Mouse (Mus musculus) cerebellum, adult 18-20 months (tissue): ENCODE data around the gene Snrk.
"Not testable (repeated sequence)": the region's sequence is repeated elsewhere in the genome, so short reads cannot be mapped to it uniquely, and the experiment has no call there.

Experiments used
- DNase-seq, 2 experiments: peaks; one replicate each; pipeline ENCODE4 v3.0.0; 2021

Gene Snrk

DNA sequence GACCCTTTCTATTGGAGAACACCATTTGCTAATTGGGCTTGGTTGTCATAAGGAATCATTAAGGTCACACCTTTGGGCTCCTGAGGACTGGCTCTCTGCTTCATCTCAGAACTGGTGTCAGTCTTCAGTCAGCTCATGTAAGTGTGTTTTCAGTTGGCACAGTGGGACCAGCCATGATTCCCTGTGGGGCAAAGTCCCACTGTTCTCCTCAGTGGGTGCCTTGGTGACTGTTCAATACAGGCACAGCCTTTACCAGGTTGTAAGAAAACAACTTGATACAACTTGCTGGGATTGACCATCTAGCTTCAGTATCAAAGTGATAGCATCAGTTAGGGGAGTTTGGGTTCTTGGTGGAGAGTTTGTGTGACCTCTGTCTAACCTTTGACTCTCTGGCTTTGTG, 28.6 kb downstream of the Snrk start:
- peak in 1 of 2 experiments; percentile 10 for DNase-seq

DNA sequence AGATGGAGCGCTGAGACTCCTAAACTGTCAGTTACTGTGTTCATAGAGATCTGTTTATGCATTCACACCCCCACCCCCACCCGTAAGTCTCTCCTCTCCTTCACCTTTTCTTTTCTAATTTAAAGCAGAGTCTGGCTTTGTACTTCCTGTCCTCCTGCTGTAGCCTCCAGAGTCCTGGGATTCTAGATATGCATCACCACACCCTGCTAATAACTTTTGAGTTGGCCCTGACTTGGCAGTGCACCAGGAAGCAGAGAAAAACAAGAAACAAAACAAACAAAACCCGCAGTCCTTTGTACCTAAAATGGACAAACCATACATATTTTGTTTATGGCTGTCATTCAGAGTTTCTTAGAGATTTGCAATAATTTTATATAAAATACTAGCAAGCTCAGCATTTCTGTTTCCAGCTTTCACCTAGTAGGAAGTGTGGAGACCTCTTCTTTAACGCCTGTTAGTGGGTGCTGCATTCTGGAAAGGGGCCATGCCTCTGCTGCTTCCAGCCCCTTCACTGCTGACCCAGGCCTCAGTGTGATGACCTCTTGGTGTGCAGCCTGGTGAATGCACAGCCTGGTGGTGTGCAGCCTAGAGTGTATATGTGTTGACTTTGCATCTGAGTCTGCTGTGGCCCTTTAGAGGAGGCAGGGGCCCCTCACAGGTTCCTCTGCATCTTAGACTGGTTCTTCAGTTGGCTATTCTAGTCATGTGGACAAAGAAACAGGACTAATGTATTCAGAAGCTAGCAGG, 29.2 kb downstream of the Snrk start:
- peak in 1 of 2 experiments; percentile 9 for DNase-seq

DNA sequence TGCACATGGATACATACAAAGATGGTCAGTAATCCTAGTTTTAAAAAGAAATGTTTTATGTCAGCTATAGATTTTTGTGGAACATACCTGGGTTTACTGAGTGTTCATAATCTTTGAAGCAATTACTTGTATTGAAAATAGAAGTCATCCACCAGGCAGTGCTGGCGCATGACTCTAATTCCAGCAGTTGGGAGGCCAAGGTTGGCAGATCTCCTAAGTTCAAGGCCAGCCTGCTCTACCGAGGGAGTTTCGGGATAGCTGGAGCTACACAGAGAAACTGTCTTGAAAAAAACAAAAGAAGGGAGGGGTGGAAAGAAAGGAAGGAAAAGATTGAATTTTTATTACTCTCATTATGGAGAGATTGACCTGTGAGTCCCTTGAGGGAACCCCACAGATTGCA, 31.3 kb downstream of the Snrk start:
- peak in 1 of 2 experiments; percentile 39 for DNase-seq

DNA sequence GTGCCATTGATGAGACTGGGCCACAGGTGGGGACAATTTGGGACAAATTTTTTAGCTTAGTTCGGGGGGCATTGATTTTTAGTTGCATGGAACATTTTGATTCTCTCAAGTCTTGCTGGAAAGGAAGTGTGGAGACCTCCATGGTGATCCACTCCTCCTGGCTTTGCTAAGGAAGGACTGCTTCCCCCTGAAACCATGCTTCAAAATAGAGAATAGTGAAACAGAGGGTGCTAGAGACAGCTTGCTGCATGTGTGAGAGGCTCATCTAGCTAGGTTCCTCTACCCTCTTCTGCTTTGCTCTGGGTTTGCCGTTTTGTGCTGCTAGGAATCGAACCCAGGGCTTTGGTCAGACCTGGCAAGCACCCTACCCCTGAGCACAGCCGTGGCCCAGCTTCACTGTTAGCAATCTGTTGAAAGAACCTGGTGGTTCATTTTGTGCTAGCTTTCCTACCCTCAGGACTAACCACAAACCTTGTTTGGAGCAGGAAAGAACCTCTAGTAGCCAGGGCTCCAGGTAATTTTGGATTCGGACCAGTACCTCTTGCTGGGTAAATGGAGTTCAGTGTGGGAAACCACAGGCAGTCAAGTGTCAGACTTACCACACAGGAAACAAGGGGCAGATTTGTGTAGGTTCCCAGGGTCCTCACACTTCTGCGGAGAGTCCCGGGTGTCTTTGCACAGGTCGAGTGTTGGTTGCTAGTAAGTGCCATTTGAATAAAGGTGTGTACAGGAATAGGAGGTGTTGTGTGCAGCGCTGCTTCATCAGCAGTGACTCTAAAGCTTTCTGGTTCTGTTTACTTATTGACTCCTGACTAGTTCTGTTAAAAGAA, 33.1 kb downstream of the Snrk start:
- peak in 1 of 2 experiments; percentile 32 for DNase-seq

DNA sequence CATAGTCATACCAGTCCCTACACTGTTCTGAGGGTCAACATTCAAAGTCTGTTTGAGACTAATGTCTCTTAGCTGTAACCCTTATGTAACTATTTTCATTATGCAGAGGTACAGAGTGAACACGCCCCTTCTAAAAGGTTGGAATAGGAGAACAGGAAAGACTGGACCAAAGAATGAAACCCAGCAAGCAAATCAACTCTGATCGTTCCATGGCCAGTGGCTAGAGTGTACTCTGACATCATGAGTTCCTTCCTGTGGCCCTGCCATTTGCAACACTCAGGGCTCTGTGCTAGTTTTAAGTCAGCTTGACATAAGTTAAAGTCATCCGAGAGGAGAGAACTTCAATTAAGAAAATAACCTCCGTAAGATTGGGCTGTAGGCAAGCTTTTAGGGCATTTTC, 35.0 kb downstream of the Snrk start:
- peak in 1 of 2 experiments; percentile 1 for DNase-seq

DNA sequence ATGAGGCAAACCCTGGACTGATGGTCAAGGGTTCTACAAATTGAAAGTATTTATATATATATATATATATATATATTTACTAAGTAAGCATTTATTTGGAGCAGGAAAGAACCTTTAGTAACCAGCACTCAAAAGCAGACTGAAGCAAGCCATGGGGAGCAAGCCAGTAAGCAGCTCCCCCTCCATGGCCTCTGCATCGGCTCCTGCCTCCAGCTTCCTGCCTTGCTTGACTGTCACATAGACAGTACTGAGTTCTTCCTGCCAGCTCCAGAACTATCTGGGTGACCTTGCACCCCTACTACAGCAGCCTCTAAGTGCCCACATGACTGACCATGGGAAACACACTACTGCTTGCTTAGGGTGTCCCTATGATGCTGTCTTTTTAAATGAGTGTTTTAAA, 35.4 kb downstream of the Snrk start:
- peak in 1 of 2 experiments; percentile 10 for DNase-seq

DNA sequence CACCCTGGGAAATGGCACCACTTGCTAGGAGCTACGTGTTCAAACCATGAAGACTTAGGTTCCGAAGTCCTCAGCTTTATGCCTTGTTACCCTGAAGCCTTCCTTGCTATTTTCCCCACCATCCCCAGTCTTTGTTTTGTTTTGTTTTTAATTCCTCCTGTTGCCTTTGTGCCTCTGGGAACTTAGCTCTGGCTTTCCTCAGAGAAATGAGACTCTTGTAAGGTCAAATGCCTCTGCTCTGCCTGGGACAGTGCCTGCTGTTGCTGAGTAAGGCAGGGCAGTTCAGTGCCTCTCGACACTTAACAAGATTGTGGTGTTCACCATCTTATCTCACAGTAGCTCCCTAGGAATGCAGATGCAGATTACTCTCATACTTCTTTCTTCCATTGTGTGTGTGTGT, 36.4 kb downstream of the Snrk start:
- DNase-seq, result peak in 1 of 2 experiments; percentile 9

DNA sequence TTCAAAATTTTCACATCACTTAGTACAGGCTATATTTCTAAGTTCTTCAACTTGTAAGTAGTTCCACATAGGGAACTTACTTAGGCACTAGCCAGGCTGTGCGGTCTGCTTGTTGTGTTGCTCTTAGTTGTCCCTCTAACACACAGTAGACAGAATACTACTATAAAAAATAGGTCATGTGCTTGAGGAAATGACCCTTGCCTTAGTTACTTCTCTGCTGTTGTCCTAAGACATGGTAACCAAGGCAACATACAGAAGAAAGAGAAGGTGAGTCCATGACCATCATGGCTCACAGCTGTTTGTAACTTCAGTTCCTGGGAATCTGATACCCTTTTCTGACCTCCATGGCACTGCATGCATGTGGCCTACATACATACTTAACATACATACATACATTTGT, 38.1 kb downstream of the Snrk start:
- DNase-seq, result peak in 1 of 2 experiments; percentile 0

DNA sequence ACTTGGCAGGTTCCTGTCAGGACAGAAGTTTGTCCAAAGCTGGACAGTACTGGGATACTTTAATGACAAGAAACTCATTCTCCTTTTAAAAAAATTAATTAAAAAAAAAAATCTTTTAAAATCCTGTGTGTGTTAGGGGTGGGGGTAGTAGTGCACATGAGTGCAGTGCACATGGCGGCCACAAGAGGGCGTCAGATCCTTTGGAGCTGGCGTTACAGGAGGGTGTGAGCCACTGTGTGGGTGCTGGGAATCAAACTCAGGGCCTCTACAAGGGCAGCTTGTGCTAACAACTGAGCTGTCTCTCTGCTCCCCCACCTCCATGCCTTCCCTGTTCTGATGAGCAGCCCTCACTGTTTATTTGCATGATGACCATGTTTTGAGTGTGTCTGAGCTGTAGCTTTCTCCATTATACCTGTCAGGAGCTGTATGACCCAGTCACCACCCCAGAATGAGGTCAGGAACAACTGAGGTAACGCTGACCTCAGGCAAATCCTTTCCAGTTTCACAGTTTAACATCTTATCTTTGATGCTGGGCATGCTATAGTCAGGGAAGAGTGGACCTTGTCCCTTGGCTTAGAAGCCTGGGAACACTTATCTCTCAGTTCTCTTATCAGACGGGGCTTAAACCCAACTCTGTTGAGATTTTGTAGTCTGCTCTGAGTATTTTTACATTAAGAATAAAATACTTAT, 39.5 kb downstream of the Snrk start:
- peak in 1 of 2 experiments; percentile 16 for DNase-seq

DNA sequence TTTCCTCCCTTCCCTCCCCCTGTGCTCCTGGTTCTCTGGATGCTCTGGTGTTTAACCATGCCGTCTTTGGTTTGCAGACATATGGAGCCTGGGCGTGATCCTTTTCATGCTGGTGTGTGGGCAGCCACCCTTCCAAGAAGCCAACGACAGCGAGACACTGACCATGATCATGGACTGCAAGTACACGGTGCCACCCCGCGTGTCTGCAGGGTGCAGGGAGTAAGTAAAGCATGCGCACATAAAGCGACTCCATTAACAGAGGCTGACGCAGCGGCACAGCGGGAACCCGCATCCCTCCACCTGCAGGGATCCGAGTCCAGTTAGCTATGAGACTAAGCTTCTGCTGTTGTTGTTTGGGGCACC, 40.0 kb downstream of the Snrk start:
- DNase-seq, result peak; percentile 48 to 55

DNA sequence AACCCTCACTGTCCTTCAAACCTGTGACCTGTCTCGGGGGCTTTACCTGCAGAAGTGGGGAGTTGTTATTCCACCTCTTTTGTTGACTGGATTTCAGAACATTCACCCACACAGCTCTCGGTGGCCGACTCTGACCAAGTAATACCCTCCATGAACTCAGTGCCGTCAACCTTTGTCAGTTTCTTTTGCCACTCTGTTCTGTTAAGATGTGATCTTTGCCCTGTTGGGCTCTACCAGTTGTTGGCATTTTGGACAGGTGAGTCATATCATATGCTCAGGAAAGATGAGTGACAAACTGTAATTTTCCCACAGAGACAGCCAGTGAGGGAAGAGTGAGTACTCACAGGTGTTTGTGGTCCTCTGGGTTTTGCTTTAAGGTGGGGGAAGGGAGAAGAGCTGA, 47.5 kb downstream of the Snrk start:
- no peak for DNase-seq

DNA sequence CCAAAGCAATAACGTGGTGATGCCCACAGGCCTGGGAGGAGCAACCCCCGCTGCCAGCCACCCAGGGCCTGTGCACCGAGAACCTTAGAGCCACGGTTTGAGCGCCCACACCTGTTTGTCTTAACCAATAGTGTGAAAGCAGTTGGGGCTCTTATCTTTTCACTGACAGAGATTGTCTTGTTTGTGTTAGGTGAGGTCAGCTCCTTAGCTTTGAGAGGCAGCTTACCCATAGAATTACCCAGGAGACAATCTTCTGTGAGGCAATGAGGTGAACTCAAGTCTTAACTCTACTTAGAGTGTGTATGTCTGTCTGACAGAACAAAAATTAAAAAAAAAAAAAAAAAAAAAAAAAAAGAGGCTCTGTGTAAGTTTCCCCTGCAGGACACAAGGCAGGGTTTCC, 50.7 kb downstream of the Snrk start:
- DNase-seq, result not testable (repeated sequence)

DNA sequence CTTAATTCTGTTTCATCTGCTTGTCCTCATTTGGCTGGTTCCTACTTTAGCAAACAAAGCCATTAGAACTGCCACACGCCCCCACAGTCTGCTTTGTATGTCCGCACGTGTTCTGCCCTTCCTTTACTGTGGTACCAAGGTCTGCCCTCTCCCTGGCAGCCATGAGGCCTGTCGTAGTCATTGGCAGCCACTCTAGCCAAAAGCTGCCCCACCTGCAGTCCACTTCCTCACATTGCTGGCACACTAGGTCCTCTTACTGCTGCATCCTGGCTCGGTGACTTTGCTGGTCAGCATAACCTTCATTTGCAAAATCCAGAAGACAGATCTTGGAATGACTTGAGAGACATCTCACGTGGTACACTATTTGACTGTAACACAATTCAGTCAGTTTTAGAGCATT, 52.8 kb downstream of the Snrk start:
- DNase-seq, result peak; percentile 75 to 83

DNA sequence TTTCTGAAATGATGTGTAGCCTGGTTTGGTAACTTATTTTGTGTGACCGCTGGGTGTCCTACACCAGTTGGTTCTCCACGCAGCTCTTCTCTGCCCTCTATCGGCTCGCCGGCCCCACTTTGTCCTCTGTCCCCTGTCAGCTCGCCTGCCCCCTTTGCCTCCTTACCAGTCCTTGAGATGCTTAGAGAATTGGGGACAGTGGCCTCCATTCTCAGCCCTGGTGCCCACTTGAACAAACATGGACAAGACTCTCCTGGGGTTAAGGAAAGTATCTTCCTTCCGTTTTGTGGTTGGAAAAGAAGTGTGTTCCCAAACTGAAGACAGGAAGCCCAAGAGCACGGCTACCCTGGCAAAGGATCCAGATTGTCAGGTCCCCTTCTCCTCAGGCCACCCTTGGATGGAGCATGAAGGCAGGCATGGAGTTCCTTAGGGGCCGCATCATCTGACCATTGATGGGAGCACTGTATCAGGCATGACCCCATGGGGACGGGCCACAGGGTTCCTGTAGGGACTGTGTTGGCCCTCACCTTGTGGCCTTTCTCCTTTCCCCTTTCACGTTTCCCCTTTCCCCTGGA, 55.6 kb downstream of the Snrk start:
- no peak for DNase-seq

DNA sequence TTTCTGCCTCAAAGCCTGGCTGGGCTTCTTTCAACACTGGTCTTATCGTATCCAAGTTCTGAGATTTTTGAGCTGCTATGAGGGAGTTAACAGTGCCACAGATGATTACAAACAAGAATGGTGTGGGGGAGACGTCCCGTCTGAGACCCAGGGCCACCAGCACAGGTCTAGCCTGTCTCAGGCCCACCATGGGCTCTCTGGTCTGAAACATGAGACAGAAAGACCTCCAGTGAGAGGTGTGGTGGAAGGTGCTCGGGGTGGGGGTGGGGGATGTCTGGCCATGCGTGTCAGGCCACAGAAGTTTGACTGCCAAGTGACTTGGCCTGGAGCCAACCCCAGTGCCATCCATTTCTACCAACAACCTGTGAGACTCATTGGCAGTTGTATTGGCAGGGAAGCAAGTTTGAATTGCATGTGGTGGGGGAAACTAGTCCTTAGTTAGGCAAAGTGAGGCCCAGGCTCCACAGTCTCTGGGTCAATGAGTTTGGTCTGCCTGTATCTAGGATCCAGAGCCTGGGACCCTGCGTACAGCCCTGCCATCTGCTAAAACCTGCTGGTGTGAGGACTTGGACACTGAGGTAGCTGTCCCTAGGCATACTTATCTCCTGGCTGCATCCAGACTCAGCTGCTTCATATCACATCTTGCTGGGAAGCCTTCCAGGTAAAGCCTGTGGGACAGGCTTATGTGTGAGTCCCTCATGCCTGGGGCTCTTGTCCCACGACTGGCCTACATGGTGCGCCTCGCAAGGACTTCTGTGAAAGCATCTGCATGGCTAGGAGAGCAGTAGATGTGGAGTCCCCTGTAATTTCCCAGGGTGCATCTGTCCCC, 56.6 kb downstream of the Snrk start:
- peak in 1 of 2 experiments; percentile 60 for DNase-seq

DNA sequence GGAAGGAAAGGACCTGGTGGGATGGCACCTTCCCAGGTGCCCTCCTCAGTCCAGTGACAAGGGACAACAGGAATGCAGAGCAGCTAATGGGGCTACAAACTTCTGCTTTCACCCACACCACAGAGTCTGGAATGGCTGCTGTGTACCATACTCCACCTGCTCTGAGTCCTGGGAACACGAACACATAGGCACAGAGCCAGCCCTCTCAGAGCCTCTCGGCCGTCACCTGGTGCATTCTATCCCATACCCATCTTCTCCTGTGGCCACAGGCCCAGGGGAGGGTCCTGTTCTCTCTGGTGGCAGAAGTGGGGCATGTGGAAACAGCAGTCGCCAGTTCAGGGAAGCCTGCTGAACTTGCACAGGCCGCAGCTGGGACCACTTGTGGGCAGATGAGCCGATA, 57.7 kb downstream of the Snrk start:
- DNase-seq, result no peak

DNA sequence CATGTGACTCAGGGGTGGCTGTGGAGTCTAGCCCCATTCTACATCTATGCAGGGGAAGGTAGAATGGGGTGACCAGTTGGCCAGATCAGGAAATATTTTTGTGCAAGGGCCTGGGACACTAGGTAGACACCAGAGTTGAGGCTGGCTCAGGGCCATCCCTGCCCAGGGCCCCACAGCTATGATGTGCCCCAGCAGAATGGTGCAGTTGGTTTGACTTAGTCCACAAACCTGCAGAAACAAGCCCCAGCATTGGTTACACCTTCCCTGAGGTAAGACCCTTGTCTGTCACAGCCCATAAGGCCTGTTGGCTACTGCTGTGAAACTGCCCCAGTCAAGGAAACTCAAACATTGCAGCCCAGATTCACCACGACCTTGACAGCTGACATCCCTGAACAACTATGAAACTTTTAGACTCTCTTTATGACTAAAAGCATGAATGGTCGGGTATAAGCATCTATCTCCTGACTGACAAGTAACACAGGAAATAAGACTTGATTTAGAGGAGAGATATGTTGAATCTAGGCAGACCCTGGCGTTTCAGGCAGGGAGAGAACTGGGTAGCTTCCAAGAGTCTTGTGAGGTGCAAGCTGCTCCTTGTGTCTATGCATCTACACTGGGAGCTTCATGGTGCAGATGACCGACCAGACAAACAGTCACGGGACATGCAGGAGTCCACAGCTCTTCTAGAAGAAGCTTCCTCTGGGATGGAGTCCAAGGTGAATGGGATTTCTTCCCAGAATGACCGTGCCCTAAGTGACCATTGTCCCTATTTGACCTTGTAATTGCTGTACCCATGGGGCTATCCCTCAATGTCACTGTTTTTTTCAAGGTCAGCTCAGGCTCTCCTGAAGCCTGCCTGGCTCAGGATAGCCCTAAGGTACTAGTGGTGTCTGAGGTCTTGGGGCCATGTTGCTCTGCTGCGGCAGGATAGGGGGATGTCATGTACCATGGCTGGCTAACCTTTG, 60.5 kb downstream of the Snrk start:
- DNase-seq, result no peak

DNA sequence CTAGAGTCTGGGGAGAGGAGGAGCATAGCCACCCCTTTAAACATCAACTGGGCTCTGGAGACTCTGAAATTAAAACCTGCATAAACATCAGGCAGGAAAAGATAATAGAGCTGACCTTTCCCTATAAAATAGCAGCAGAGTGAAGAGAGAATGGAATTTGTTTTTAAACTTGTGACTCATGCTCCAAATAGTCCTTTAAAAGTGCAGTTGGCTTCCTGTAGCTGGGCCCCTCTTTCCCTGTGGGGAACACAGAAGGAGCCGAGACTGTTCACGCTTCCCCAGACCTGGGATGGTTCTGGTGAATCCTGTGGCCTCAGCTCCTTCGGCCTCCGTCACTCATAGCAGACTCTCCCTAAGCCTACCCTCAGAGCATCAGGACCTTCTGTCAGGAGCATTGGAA, 61.4 kb downstream of the Snrk start:
- no peak for DNase-seq

DNA sequence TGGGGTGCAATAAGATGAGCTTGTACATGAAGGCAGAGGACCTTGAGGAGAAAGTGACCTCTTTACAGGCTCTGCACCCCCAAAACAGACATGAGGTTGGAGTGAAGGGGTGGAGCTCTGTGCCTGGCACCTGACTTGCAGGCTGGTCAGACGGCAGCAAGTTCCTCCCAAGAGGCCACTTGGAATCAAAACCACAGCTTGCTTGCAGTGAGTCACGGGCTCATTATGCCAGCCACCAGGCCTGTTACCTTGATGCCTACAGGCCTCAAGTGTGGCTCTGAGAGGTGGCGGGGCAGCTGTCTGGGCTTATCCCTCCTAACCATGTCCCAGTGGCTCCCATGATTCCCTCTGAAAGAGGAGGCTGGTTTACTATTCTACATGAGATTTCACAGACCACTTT, 63.0 kb downstream of the Snrk start:
- DNase-seq, result no peak

DNA sequence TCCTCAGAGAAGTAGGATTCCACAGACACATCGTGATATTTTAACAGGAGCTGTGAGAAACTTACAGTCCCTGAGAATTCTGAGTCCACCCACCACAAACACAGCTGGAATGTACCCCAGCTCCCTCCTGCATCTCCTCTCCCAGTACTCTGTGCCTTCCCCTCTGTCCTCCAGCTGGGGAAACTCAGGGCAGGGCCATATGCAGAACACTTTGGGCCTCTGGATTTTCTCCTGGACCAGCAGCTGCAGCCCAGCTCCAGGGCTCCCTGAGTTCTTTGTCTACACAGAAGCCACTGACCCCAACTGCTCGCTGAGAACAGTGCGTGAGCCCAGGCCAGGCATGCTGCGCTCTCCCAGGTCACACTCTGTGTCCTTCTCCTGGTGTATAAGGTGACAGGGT, 66.0 kb downstream of the Snrk start:
- DNase-seq, result no peak

DNA sequence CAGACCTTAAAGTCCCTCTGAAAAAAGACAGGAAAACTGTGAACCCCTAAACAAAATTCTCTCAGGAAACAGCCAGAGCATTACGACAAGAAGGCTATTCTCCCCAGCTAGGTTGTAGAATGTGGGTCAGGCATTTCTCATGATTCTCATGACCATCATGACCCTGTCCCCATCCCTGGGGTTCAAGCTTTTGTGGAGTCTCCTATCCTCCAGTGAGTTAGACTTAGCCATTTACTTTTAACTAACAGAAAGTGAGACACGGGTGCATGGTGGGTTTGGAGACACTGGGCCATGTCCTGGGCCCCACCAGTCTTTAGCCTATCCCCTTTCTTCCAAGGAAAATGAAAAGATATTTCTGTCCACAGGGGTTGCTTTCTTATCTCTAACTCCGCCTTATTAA, 67.3 kb downstream of the Snrk start:
- DNase-seq, result no peak
